Mouse (Mus musculus): Measurements from ENCODE around the gene Gm15293. TPM values are rescaled to one million over a fixed set of nuclear protein-coding genes. Genes with fewer than 3 reads are reported as not detected.
"Not testable (repeated sequence)": the region's sequence is repeated elsewhere in the genome, so short reads cannot be mapped to it uniquely, and the experiment has no call there.

The Gm15293 gene
- not detected in 2 replicates for polyA plus RNA-seq (2014; fragmentation: Nextera tagmentation; extraction: Ambion mirVana)

DNA sequence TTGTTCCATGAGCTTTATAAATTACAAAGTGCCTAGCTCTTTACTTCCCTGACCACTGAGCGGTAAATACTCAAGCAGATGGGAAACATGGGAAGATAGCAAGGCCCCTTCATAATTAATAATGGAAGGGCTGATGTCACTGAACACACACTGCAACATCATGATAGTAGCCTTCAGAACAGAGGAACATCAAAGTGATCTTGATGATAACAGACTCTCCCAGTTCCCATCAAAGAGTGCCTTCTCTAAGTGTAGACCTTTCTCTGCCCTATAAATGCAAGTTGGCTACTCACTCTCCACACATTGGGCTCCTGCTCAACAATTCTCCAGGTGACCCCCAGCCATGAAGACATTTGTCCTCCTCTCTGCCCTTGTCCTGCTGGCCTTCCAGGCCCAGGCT is at the start of gene Gm15293:
Gene Gm15293 (plus strand): TSS at position 301 of the 400 bp plus-strand sequence.
- H3K36me3 ChIP-seq (ENCODE audit: control insufficient read depth, insufficient read depth, low read length); H3K4me1 ChIP-seq (replicated peaks; ENCODE audit: control insufficient read depth, insufficient read depth, low read length); H3K9ac ChIP-seq (ENCODE audit: low read depth, low read length); H3K27ac ChIP-seq (ENCODE audit: low read depth, low read length); DNase-seq (ENCODE audit: low spot score); ATAC-seq (ENCODE audit: low FRiP score); H3K27me3 ChIP-seq (ENCODE audit: control insufficient read depth, insufficient read depth, low read length); H3K4me3 ChIP-seq (ENCODE audit: low read depth, low read length); H3K9me3 ChIP-seq (ENCODE audit: control insufficient read depth, low read length); H3K4me2 ChIP-seq (replicated peaks; ENCODE audit: low read depth, low read length): not testable (repeated sequence)
- WGBS = no CpG with 5 or more reads among the region's 1 CpGs

DNA sequence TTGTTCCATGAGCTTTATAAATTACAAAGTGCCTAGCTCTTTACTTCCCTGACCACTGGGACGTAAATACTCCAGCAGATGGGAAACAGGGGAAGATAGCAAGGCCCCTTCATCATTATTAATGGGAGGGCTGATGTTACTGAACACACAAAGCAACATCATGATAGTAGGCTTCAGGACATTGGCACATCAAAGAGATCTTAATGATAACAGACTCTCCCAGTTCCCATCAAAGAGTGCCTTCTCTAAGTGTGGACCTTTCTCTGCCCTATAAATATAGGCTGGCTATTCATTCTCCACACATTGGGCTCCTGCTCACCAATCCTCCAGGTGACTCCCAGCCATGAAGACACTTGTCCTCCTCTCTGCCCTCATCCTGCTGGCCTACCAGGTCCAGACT is 39.4 kb upstream of the Gm15293 start, which contains the start of gene Defa22:
Gene Defa22 (plus strand): TSS at position 301 of the 400 bp plus-strand sequence.
- H3K4me2 ChIP-seq (replicated peaks; ENCODE audit: low read depth, low read length); H3K9ac ChIP-seq (ENCODE audit: low read depth, low read length); ATAC-seq (ENCODE audit: low FRiP score); H3K36me3 ChIP-seq (ENCODE audit: control insufficient read depth, insufficient read depth, low read length); H3K27ac ChIP-seq (ENCODE audit: low read depth, low read length); H3K27me3 ChIP-seq (ENCODE audit: control insufficient read depth, insufficient read depth, low read length); H3K4me3 ChIP-seq (ENCODE audit: low read depth, low read length); H3K4me1 ChIP-seq (replicated peaks; ENCODE audit: control insufficient read depth, insufficient read depth, low read length); DNase-seq (ENCODE audit: low spot score); H3K9me3 ChIP-seq (ENCODE audit: control insufficient read depth, low read length): not testable (repeated sequence)
- no CpG with 5 or more reads among the region's 1 CpGs for WGBS

DNA sequence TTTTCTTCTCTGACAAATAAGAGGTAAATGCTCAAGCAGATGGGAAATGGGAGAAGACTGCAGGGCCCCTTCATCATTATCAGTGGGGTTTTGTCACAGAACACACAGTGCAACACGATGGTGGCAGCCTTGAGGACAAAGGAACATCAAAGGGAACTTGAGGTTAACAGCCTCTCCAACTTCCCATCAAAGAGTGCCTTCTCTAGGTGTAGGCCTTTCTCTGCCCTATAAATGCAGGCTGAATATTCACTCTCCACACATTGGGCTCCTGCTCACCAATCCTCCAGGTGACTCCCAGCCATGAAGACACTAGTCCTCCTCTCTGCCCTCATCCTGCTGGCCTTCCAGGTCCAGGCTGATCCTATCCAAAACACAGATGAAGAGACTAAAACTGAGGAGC is 10.0 kb upstream of the Gm15293 start, which contains the start of gene Defa31:
Gene Defa31 (plus strand): TSS at position 301 of the 400 bp plus-strand sequence.
- H3K4me3 ChIP-seq (ENCODE audit: low read depth, low read length); H3K27me3 ChIP-seq (ENCODE audit: control insufficient read depth, insufficient read depth, low read length); H3K4me1 ChIP-seq (replicated peaks; ENCODE audit: control insufficient read depth, insufficient read depth, low read length); H3K36me3 ChIP-seq (ENCODE audit: control insufficient read depth, insufficient read depth, low read length); H3K9me3 ChIP-seq (ENCODE audit: control insufficient read depth, low read length); H3K4me2 ChIP-seq (replicated peaks; ENCODE audit: low read depth, low read length); ATAC-seq (ENCODE audit: low FRiP score); DNase-seq (ENCODE audit: low spot score); H3K27ac ChIP-seq (ENCODE audit: low read depth, low read length); H3K9ac ChIP-seq (ENCODE audit: low read depth, low read length): not testable (repeated sequence)
- WGBS = no CpG with 5 or more reads among the region's 1 CpGs

Other genes starting within 250 kb of the Gm15293 start
- not detected in 2 replicates for gene Defa21, start 176.0 kb upstream of the Gm15293 start, polyA plus RNA-seq (2014; fragmentation: Nextera tagmentation; extraction: Ambion mirVana)
- gene Defa23, start 146.5 kb upstream of the Gm15293 start, polyA plus RNA-seq (2014; fragmentation: Nextera tagmentation; extraction: Ambion mirVana) = not detected in 2 replicates
- not detected in 2 replicates for gene Defa35, start 136.5 kb upstream of the Gm15293 start, polyA plus RNA-seq (2014; fragmentation: Nextera tagmentation; extraction: Ambion mirVana)
- gene Defa25, start 117.1 kb upstream of the Gm15293 start, polyA plus RNA-seq (2014; fragmentation: Nextera tagmentation; extraction: Ambion mirVana) = not detected in 2 replicates
- gene Gm14851, start 105.5 kb upstream of the Gm15293 start, polyA plus RNA-seq (2014; fragmentation: Nextera tagmentation; extraction: Ambion mirVana) = not detected in 2 replicates
- gene Defa30, start 66.9 kb upstream of the Gm15293 start, polyA plus RNA-seq (2014; fragmentation: Nextera tagmentation; extraction: Ambion mirVana) = not detected in 2 replicates
- not detected in 2 replicates for gene Defa22, start 39.3 kb upstream of the Gm15293 start, polyA plus RNA-seq (2014; fragmentation: Nextera tagmentation; extraction: Ambion mirVana)
- gene Defa31, start 9.9 kb upstream of the Gm15293 start, polyA plus RNA-seq (2014; fragmentation: Nextera tagmentation; extraction: Ambion mirVana) = not detected in 2 replicates
- gene Gm15292, start 48.2 kb downstream of the Gm15293 start, polyA plus RNA-seq (2014; fragmentation: Nextera tagmentation; extraction: Ambion mirVana) = not detected in 2 replicates
- not detected in 2 replicates for gene Defa27, start 114.0 kb downstream of the Gm15293 start, polyA plus RNA-seq (2014; fragmentation: Nextera tagmentation; extraction: Ambion mirVana)
- gene Defa29, start 125.5 kb downstream of the Gm15293 start, polyA plus RNA-seq (2014; fragmentation: Nextera tagmentation; extraction: Ambion mirVana) = not detected in 2 replicates
- not detected in 2 replicates for gene Defa2, start 177.0 kb downstream of the Gm15293 start, polyA plus RNA-seq (2014; fragmentation: Nextera tagmentation; extraction: Ambion mirVana)
- gene Defa33, start 190.2 kb downstream of the Gm15293 start, polyA plus RNA-seq (2014; fragmentation: Nextera tagmentation; extraction: Ambion mirVana) = not detected in 2 replicates
- gene Defa36, start 225.8 kb downstream of the Gm15293 start, polyA plus RNA-seq (2014; fragmentation: Nextera tagmentation; extraction: Ambion mirVana) = not detected in 2 replicates